Mouse (Mus musculus) midbrain, postnatal 0 days (tissue): ENCODE measurements around the gene Slit3. TPM values are rescaled to one million over a fixed set of nuclear protein-coding genes. Genes with fewer than 3 reads are reported as not detected.

Experiments
- ATAC-seq: fragments of 200-750 bp; cut with Nextera tagmentation; 2 replicates; pipeline ENCODE4 v1.8.0; 2017; ENCODE audit warnings: moderate number of reproducible peaks, mild to moderate bottlenecking, moderate TSS enrichment, moderate library complexity; ENCODE audit not compliant: low FRiP score
- DNase-seq: peaks from one replicate; pipeline ENCODE4 v3.0.0-alpha.2; 2015; ENCODE audit warnings: low spot score
- H3K27ac ChIP-seq: fragments of 300-500 bp; sonication (generic); 2 replicates; pipeline ENCODE4 v1.5.1; 2014; ENCODE audit warnings: low read depth, mild to moderate bottlenecking, low read length, mixed read lengths
- H3K27me3 ChIP-seq: fragments of 300-500 bp; sonication (generic); 2 replicates; pipeline ENCODE4 v1.6.1; 2014; ENCODE audit warnings: low read length, control low read depth, mixed read lengths; ENCODE audit not compliant: insufficient read depth
- H3K36me3 ChIP-seq: fragments of 300-500 bp; sonication (generic); 2 replicates; pipeline ENCODE4 v1.6.1; 2014; ENCODE audit warnings: low read length, control low read depth, mixed read lengths; ENCODE audit not compliant: insufficient read depth
- H3K4me1 ChIP-seq: fragments of 300-500 bp; sonication (generic); 2 replicates; pipeline ENCODE4 v1.6.1; 2014; ENCODE audit warnings: mild to moderate bottlenecking, control low read depth, antibody characterized with exemption, low read length, mixed read lengths; ENCODE audit not compliant: insufficient read depth
- H3K4me2 ChIP-seq: fragments of 300-500 bp; sonication (generic); 2 replicates; pipeline ENCODE4 v1.6.1; 2014; ENCODE audit warnings: low read depth, mild to moderate bottlenecking, low read length, mixed read lengths; ENCODE audit not compliant: poor library complexity, severe bottlenecking
- H3K4me3 ChIP-seq: fragments of 300-500 bp; sonication (generic); 2 replicates; pipeline ENCODE4 v1.5.1; 2014; ENCODE audit warnings: low read depth, mild to moderate bottlenecking, low read length, moderate library complexity
- H3K9ac ChIP-seq: fragments of 300-500 bp; sonication (generic); replicated peaks from 2 replicates; pipeline ENCODE4 v1.6.1; 2014; ENCODE audit warnings: mild to moderate bottlenecking, low read length, moderate library complexity, mixed read lengths; ENCODE audit not compliant: poor library complexity, severe bottlenecking
- H3K9me3 ChIP-seq: fragments of 300-500 bp; sonication (generic); 2 replicates; pipeline ENCODE4 v1.6.1; 2016; ENCODE audit warnings: low read length, control low read depth
- CTCF ChIP-seq: IDR thresholded peaks from 2 replicates; pipeline ENCODE4 v1.5.1; 2016; ENCODE audit warnings: antibody characterized with exemption, mild to moderate bottlenecking
- WGBS: fragments of 180-500 bp; shearing (Covaris S2); extraction: QIAGEN DNeasy Blood & Tissue Kit; methylation state at CpG from one replicate; pipeline ENCODE4 v1.1.7; 2014; 5-methylcytosine and 5-hydroxymethylcytosine counted together
- polyA plus RNA-seq: library from polyadenylated mRNA; unstranded; fragments of >200 nt; fragmentation: Nextera tagmentation; extraction: Ambion mirVana; gene quantifications from 2 replicates; pipeline ENCODE4 v1.2.1, GENCODE M21; 2015
- total RNA-seq: library from RNA; depleted of rRNA; stranded (reverse); fragments of >200 nt; gene quantifications from 2 replicates; pipeline ENCODE4 v1.2.3, GENCODE M21; 2014

The Slit3 gene
- total and polyA plus RNA-seq, 2 experiments from 2014 or later, result 3.6 to 7.7 TPM

- whole genome bisulfite sequencing, result 47% methylated on average over 6 of the region's 6 CpGs
- Histone ChIP-seq H3K9me3 (no peaks in the 10 kb centered on the region), H3K9ac (no peak overlapping the region), H3K4me2 (no peak overlapping the region), H3K4me1 (peaks cover 3% of the 10 kb centered on the region; the same call in 1 of the 2 replicates), H3K4me3 (no peak overlapping the region), H3K36me3 (no peaks in the 10 kb centered on the region), H3K27me3 (no peaks in the 10 kb centered on the region), H3K27ac (no peak overlapping the region)
- TF ChIP-seq CTCF, result no peak
- no peak for ATAC-seq
- no peak for DNase-seq
Observed at GRCm38 (mm10) chr11:35565322-35565721, 444.3 kb downstream of the Slit3 start.

- no peak overlapping the region for H3K4me2 ChIP-seq
- DNase-seq (no peak), ATAC-seq (no peak)
- H3K36me3 ChIP-seq, result no peaks in the 10 kb centered on the region; the same call in 1 of the 2 replicates
- TF ChIP-seq CTCF, result no peak
- no peak overlapping the region for H3K9ac ChIP-seq
- no peak overlapping the region for H3K4me3 ChIP-seq
- H3K9me3 ChIP-seq, result no peaks in the 10 kb centered on the region
- 18% methylated on average over 3 of the region's 3 CpGs for WGBS
- H3K27ac ChIP-seq, result no peak overlapping the region
- peaks cover 3% of the 10 kb centered on the region; the same call in 1 of the 2 replicates for H3K4me1 ChIP-seq
- no peaks in the 10 kb centered on the region for H3K27me3 ChIP-seq
Observed at GRCm38 (mm10) chr11:35566686-35567085, 445.7 kb downstream of the Slit3 start.

- no peak overlapping the region for H3K4me2 ChIP-seq
- 79% methylated on average over 6 of the region's 6 CpGs for WGBS
- no peak for TF ChIP-seq CTCF
- DNase-seq, result no peak
- no peak overlapping the region for H3K27ac ChIP-seq
- H3K9ac ChIP-seq, result no peak overlapping the region
- H3K9me3 ChIP-seq, result no peaks in the 10 kb centered on the region
- no peaks in the 10 kb centered on the region; the same call in 1 of the 2 replicates for H3K36me3 ChIP-seq
- no peak for ATAC-seq
- no peak overlapping the region for H3K4me3 ChIP-seq
- H3K27me3 ChIP-seq, result no peaks in the 10 kb centered on the region
- H3K4me1 ChIP-seq, result peaks cover 3% of the 10 kb centered on the region; the same call in 1 of the 2 replicates
Observed at GRCm38 (mm10) chr11:35569126-35569916, 448.3 kb downstream of the Slit3 start.

- Histone ChIP-seq H3K36me3 (no peaks in the 10 kb centered on the region; the same call in 1 of the 2 replicates), H3K4me1 (peaks cover 3% of the 10 kb centered on the region; the same call in 1 of the 2 replicates), H3K4me2 (no peak overlapping the region), H3K27ac (no peak overlapping the region), H3K27me3 (no peaks in the 10 kb centered on the region), H3K9ac (no peak overlapping the region), H3K9me3 (no peaks in the 10 kb centered on the region), H3K4me3 (no peak overlapping the region)
- ATAC-seq, result no peak
- WGBS, result 88% methylated on average over 11 of the region's 11 CpGs
- no peak for TF ChIP-seq CTCF
- no peak for DNase-seq
Observed at GRCm38 (mm10) chr11:35569957-35570356, 448.9 kb downstream of the Slit3 start.

GRCm38 (mm10) chr11:35571910-35572309, 450.9 kb downstream of the Slit3 start:
- Histone ChIP-seq H3K4me1 (peaks cover 3% of the 10 kb centered on the region; the same call in 1 of the 2 replicates), H3K9ac (no peak overlapping the region), H3K4me2 (no peak overlapping the region), H3K36me3 (no peaks in the 10 kb centered on the region; the same call in 1 of the 2 replicates), H3K27me3 (no peaks in the 10 kb centered on the region), H3K4me3 (no peak overlapping the region), H3K27ac (no peak overlapping the region), H3K9me3 (no peaks in the 10 kb centered on the region)
- ATAC-seq (no peak), DNase-seq (no peak)
- no peak for TF ChIP-seq CTCF
- 75% methylated on average over 3 of the region's 3 CpGs for WGBS

GRCm38 (mm10) chr11:35578796-35579195, 457.8 kb downstream of the Slit3 start:
- Histone ChIP-seq H3K9me3 (no peaks in the 10 kb centered on the region), H3K27ac (no peak overlapping the region), H3K9ac (no peak overlapping the region), H3K4me2 (no peak overlapping the region), H3K4me1 (no peaks in the 10 kb centered on the region; the same call in 1 of the 2 replicates), H3K4me3 (no peak overlapping the region), H3K36me3 (no peaks in the 10 kb centered on the region), H3K27me3 (no peaks in the 10 kb centered on the region; the same call in 1 of the 2 replicates)
- ATAC-seq, result no peak
- no peak for DNase-seq
- no peak for TF ChIP-seq CTCF
- WGBS, result 93% methylated on average over 10 of the region's 10 CpGs
